Mouse (Mus musculus) MEL (cell line): ENCODE measurements around the gene Fam173b. TPM values are rescaled to one million over a fixed set of nuclear protein-coding genes. Genes with fewer than 3 reads are reported as not detected.

ENCODE experiments used
- DNase-seq: peaks from one replicate; pipeline ENCODE4 v3.0.0; 2011; ENCODE audit warnings: low read depth, low spot score
- H3K27ac ChIP-seq: 2 replicates; pipeline ENCODE4 v1.5.1; 2012; ENCODE audit warnings: low read depth, mild to moderate bottlenecking, control low read depth, low read length, moderate library complexity; ENCODE audit not compliant: control insufficient read depth
- H3K27me3 ChIP-seq, 2 experiments: fragments of 150-350 bp in 1 of 2; sonication (generic) in 1 of 2; 2 replicates each; pipeline ENCODE4 v1.6.1; 2012; ENCODE audit warnings: low read length in 2 of 2, mild to moderate bottlenecking in 2 of 2, improper control_type of control experiment in 1 of 2, moderate library complexity in 1 of 2; ENCODE audit not compliant: insufficient read depth in 2 of 2, control insufficient read depth in 1 of 2
- H3K36me3 ChIP-seq, 2 experiments: 2 replicates each; pipeline ENCODE4 v1.6.1; 2012 to 2014; ENCODE audit warnings: low read length in 2 of 2, improper control_type of control experiment in 1 of 2, inconsistent platforms in 1 of 2, mild to moderate bottlenecking in 1 of 2; ENCODE audit not compliant: insufficient read depth in 2 of 2, control insufficient read depth in 1 of 2
- H3K4me1 ChIP-seq, 2 experiments: fragments of 150-350 bp in 1 of 2; sonication (generic) in 1 of 2; 2 replicates each; pipeline ENCODE4 v1.6.1; 2012; ENCODE audit warnings: low read length in 2 of 2, improper control_type of control experiment in 1 of 2, mild to moderate bottlenecking in 1 of 2; ENCODE audit not compliant: insufficient read depth in 2 of 2, control insufficient read depth in 1 of 2
- H3K4me3 ChIP-seq, 2 experiments: fragments of 150-350 bp in 1 of 2; sonication (generic) in 1 of 2; 2 replicates each; pipeline ENCODE4 v1.5.1; 2012; ENCODE audit warnings: low read depth in 2 of 2, low read length in 2 of 2, mild to moderate bottlenecking in 2 of 2, moderate library complexity in 2 of 2, control low read depth in 1 of 2, improper control_type of control experiment in 1 of 2; ENCODE audit not compliant: control insufficient read depth in 1 of 2, insufficient read depth in 1 of 2
- H3K79me2 ChIP-seq: 2 replicates; pipeline ENCODE4 v1.6.1; 2012; ENCODE audit warnings: mild to moderate bottlenecking, low read length, moderate library complexity; ENCODE audit not compliant: control insufficient read depth, poor library complexity, insufficient read depth
- H3K9ac ChIP-seq: 2 replicates; pipeline ENCODE4 v1.6.1; 2012; ENCODE audit warnings: low read depth, mild to moderate bottlenecking, control low read depth, low read length, moderate library complexity; ENCODE audit not compliant: control insufficient read depth, poor library complexity, severe bottlenecking
- H3K9me3 ChIP-seq: fragments of 150-350 bp; sonication (generic); replicated peaks from 2 replicates; pipeline ENCODE4 v1.6.1; 2012; ENCODE audit warnings: mild to moderate bottlenecking, low read length, improper control_type of control experiment, moderate library complexity; ENCODE audit not compliant: insufficient read depth
- BHLHE40 ChIP-seq: IDR thresholded peaks from 2 replicates; pipeline ENCODE4 v1.6.1; 2012; ENCODE audit warnings: low read depth, mild to moderate bottlenecking, inconsistent platforms, low read length, improper control_type of control experiment, borderline replicate concordance
- CHD2 ChIP-seq: IDR thresholded peaks from 2 replicates; pipeline ENCODE4 v1.6.1; 2011; ENCODE audit warnings: low read length, improper control_type of control experiment
- CTCF ChIP-seq, 3 experiments: IDR thresholded peaks in 2 of 3; conservative IDR thresholded peaks in 1 of 3; 2 replicates each; pipeline ENCODE4 v1.5.1; 2011 to 2012; ENCODE audit warnings: low read length in 3 of 3, low read depth in 2 of 3, mild to moderate bottlenecking in 2 of 3, improper control_type of control experiment in 1 of 3, inconsistent platforms in 1 of 3, mixed read lengths in 1 of 3, moderate library complexity in 1 of 3; ENCODE audit not compliant: control insufficient read depth in 1 of 3, insufficient read depth in 1 of 3, poor library complexity in 1 of 3, severe bottlenecking in 1 of 3
- ELF1 ChIP-seq: IDR thresholded peaks from 2 replicates; pipeline ENCODE4 v1.6.1; 2014; ENCODE audit warnings: low read depth, mild to moderate bottlenecking, inconsistent platforms, low read length, improper control_type of control experiment, moderate library complexity
- EP300 ChIP-seq, 2 experiments: IDR thresholded peaks; 2 replicates each; pipeline ENCODE4 v1.6.1; 2011; ENCODE audit warnings: improper control_type of control experiment in 2 of 2, low read length in 2 of 2, low read depth in 1 of 2, mild to moderate bottlenecking in 1 of 2
- GATA1 ChIP-seq: IDR thresholded peaks from 2 replicates; pipeline ENCODE4 v1.6.1; 2011; ENCODE audit warnings: low read depth, low read length, improper control_type of control experiment
- HCFC1 ChIP-seq: IDR thresholded peaks from 2 replicates; pipeline ENCODE4 v1.6.1; 2012; ENCODE audit warnings: low read depth, mild to moderate bottlenecking, inconsistent platforms, low read length, improper control_type of control experiment, moderate library complexity
- JUND ChIP-seq: IDR thresholded peaks from 2 replicates; pipeline ENCODE4 v1.6.1; 2011; ENCODE audit warnings: low read depth, mild to moderate bottlenecking, improper control_type of control experiment, low read length
- KAT2A ChIP-seq: conservative IDR thresholded peaks from 2 replicates; pipeline ENCODE4 v1.6.1; 2012; ENCODE audit warnings: low read depth, low read length, improper control_type of control experiment, inconsistent platforms
- MAFK ChIP-seq: IDR thresholded peaks from 2 replicates; pipeline ENCODE4 v1.6.1; 2011; ENCODE audit warnings: low read depth, mild to moderate bottlenecking, low read length, improper control_type of control experiment, borderline replicate concordance
- MAZ ChIP-seq: IDR thresholded peaks from 2 replicates; pipeline ENCODE4 v1.6.1; 2012; ENCODE audit warnings: low read depth, mild to moderate bottlenecking, inconsistent platforms, low read length, improper control_type of control experiment
- MXI1 ChIP-seq: IDR thresholded peaks from 2 replicates; pipeline ENCODE4 v1.6.1; 2011; ENCODE audit warnings: mild to moderate bottlenecking, low read depth, low read length, improper control_type of control experiment
- MYB ChIP-seq: IDR thresholded peaks from 2 replicates; pipeline ENCODE4 v1.6.1; 2011; ENCODE audit warnings: mild to moderate bottlenecking, low read depth, low read length, improper control_type of control experiment
- MYC ChIP-seq: IDR thresholded peaks from 2 replicates; pipeline ENCODE4 v1.6.1; 2011; ENCODE audit warnings: low read depth, mild to moderate bottlenecking, low read length, improper control_type of control experiment, moderate library complexity
- NELFE ChIP-seq: IDR thresholded peaks from 2 replicates; pipeline ENCODE4 v1.6.1; 2011; ENCODE audit warnings: low read depth, low read length, improper control_type of control experiment
- POLR2AphosphoS2 ChIP-seq: IDR thresholded peaks from 2 replicates; pipeline ENCODE4 v1.6.1; 2011; ENCODE audit warnings: low read length, improper control_type of control experiment
- RCOR1 ChIP-seq: IDR thresholded peaks from 2 replicates; pipeline ENCODE4 v1.6.1; 2012; ENCODE audit warnings: low read depth, mild to moderate bottlenecking, inconsistent platforms, low read length, improper control_type of control experiment
- SIN3A ChIP-seq: IDR thresholded peaks from 2 replicates; pipeline ENCODE4 v1.6.1; 2012; ENCODE audit warnings: low read length, improper control_type of control experiment, inconsistent platforms
- TAL1 ChIP-seq: IDR thresholded peaks from 2 replicates; pipeline ENCODE4 v1.6.1; 2012; ENCODE audit warnings: mild to moderate bottlenecking, inconsistent platforms, low read length, moderate library complexity, mixed read lengths
- TBP ChIP-seq: IDR thresholded peaks from 2 replicates; pipeline ENCODE4 v1.8.0; 2011; ENCODE audit warnings: low read depth, low read length, improper control_type of control experiment
- UBTF ChIP-seq: IDR thresholded peaks from 2 replicates; pipeline ENCODE4 v1.6.1; 2012; ENCODE audit warnings: low read depth, mild to moderate bottlenecking, inconsistent platforms, low read length, improper control_type of control experiment, moderate library complexity, borderline replicate concordance; ENCODE audit not compliant: insufficient read depth
- polyA plus RNA-seq, 2 experiments: library from polyadenylated mRNA; stranded (reverse) in 1 of 2; unstranded in 1 of 2; fragments of >175 nt in 1 of 2; fragments of >200 nt in 1 of 2; gene quantifications; 2 replicates each; pipeline versions ENCODE4 v1.2.1 to v1.2.4; 2012; ENCODE audit warnings: low replicate concordance in 2 of 2, low read depth in 1 of 2; ENCODE audit not compliant: insufficient read length in 2 of 2, insufficient read depth in 1 of 2, missing spikeins in 1 of 2
- total RNA-seq: library from RNA; depleted of rRNA; stranded (reverse); fragments of 300-350 nt; gene quantifications from 2 replicates; pipeline ENCODE4 v1.2.3, GENCODE M21; 2012

The Fam173b gene
- total and polyA plus RNA-seq, 3 experiments = 21.0 to 29.2 TPM; not detected in 1

GRCm38 (mm10) chr15:31565786-31566185 is 35.9 kb upstream of the Fam173b start (continued):
- TF ChIP-seq TAL1 = no peak
- TF ChIP-seq, all 39 proteins: peak for 0

DNA sequence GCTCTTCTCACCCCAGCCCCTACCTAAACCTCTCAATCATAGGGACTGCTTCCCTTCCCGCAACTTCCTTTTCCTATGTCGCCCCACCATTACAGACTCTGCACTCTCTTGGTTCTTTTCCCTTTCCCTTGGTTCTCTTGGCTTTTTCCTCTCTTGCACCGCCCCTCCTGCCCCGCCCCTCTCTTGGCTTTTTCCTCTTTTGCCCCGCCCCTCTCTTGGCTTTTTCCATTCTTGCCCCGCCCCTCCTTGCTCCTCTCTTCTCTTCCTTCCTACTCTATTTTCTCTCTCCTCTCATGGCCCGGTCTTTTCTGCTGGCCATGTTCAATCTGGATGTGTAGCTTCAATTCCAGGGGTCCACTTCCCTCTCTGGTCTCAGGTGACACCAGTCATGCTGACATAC is 34.2 kb upstream of the Fam173b start:
- Histone ChIP-seq H3K27ac (no peak overlapping the region), H3K36me3 (peaks cover 0 to 4% of the 10 kb centered on the region in 2 experiments; a peak in 2 of 4 replicates), H3K79me2 (no peaks in the 10 kb centered on the region), H3K9ac (no peak overlapping the region), H3K4me3 (no peak overlapping the region), H3K27me3 (no peaks in the 10 kb centered on the region), H3K9me3 (no peaks in the 10 kb centered on the region), H3K4me1 (peaks cover 1 to 15% of the 10 kb centered on the region in 2 experiments)
- DNase-seq = no peak
- TF ChIP-seq TAL1 = no peak
- no peak for TF ChIP-seq NELFE
- no peak for TF ChIP-seq MYC
- no peak for TF ChIP-seq MXI1

- peaks cover 0 to 13% of the 10 kb centered on the region in 2 experiments; a peak in 2 of 4 replicates for H3K36me3 ChIP-seq
- no peak overlapping the region for H3K27ac ChIP-seq
- H3K79me2 ChIP-seq = no peaks in the 10 kb centered on the region
- no peaks in the 10 kb centered on the region for H3K27me3 ChIP-seq
- no peak overlapping the region for H3K9ac ChIP-seq
- peaks cover 7 to 18% of the 10 kb centered on the region in 2 experiments for H3K4me1 ChIP-seq
- no peak for DNase-seq
- TF ChIP-seq UBTF (no peak), HCFC1 (no peak), RCOR1 (no peak), MAZ (no peak), TAL1 (no peak), MYB (no peak), SIN3A (no peak), GATA1 (no peak), BHLHE40 (no peak), ELF1 (no peak), MYC (no peak), POLR2AphosphoS2 (no peak), KAT2A (no peak), EP300 (IDR thresholded peaks at IDR 0.05; ENCODE audit: low read depth in 1 of 2, low read length in 2 of 2) (no peak), CHD2 (no peak), CTCF (IDR thresholded peaks at IDR 0.05 in 2 of 3, conservative IDR thresholded peaks at IDR 0.05 in 1 of 3; ENCODE audit: control insufficient read depth in 1 of 3, insufficient read depth in 1 of 3, low read depth in 2 of 3, low read length in 3 of 3, poor library complexity in 1 of 3, severe bottlenecking in 1 of 3) (no peak), TBP (no peak), JUND (no peak), MAFK (no peak)
- TF ChIP-seq, all 39 proteins: peak for 0
- no peak overlapping the region for H3K4me3 ChIP-seq
- H3K9me3 ChIP-seq = no peaks in the 10 kb centered on the region
Observed at GRCm38 (mm10) chr15:31568581-31568996, 33.1 kb upstream of the Fam173b start.
